Mouse (Mus musculus): ENCODE measurements around the gene Sbno2.

DNA sequence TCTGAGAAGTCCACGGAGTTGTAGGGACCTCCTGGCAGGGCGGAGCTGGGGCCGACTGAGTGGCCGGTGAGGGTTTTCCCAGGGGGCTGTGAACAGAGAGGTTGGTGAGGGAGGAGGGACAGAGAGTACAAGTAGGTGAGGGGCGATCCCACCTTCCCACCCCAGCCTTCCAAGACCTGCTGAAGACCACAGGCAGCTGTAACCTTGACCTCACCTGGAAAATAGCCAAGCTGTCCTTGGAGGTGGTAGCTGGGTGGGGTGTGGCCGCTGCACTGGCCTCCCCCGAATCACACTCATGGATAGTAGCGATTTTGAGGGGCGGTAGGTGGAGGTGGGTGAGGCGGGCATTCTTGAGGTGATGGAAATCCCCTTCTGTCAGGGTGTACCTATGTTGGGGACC, 29.8 kb upstream of the Sbno2 start:
- TF ChIP-seq GATA1 (IDR thresholded peaks at IDR 0.05; ENCODE audit: borderline replicate concordance, low read length) (no peak), FLI1 (IDR thresholded peaks at IDR 0.05; ENCODE audit: low read length) (no peak)

Data from megakaryocyte, embryonic 14.5 days (primary cell).